Mouse (Mus musculus): ENCODE measurements around the gene Cdipt. TPM values are rescaled to one million over a fixed set of nuclear protein-coding genes. Genes with fewer than 3 reads are reported as not detected.

The Cdipt gene
- polyA plus RNA-seq, 1 experiment from 2014 or later, result 67.4 TPM

- Histone ChIP-seq H3K4me1 (ENCODE audit: control insufficient read depth, insufficient read depth, low read length) (peaks cover 52% of the 10 kb centered on the region), H3K4me2 (no peak overlapping the region), H3K9ac (ENCODE audit: low read length) (peak overlapping the region; percentile 29; the same call in 1 of the 2 replicates), H3K9me3 (ENCODE audit: control insufficient read depth, low read length) (no peaks in the 10 kb centered on the region), H3K27me3 (ENCODE audit: control insufficient read depth, insufficient read depth, low read length) (no peaks in the 10 kb centered on the region), H3K27ac (ENCODE audit: low read depth, low read length) (no peak overlapping the region), H3K4me3 (ENCODE audit: low read depth, low read length) (no peak overlapping the region), H3K36me3 (ENCODE audit: control insufficient read depth, insufficient read depth, low read length) (peaks cover 13% of the 10 kb centered on the region)
- ATAC-seq (ENCODE audit: low FRiP score) (no peak), DNase-seq (ENCODE audit: low spot score, missing footprints) (no peak)
- WGBS, result 83% methylated on average over 15 of the region's 15 CpGs
Observed at GRCm38 (mm10) chr7:127018416-127019305, 42.9 kb downstream of the Cdipt start.

- no peaks in the 10 kb centered on the region for H3K27me3 ChIP-seq (ENCODE audit: control insufficient read depth, insufficient read depth, low read length)
- H3K9ac ChIP-seq (ENCODE audit: low read length), result peak overlapping the region; percentile 79; the same call in 1 of the 2 replicates
- no peak for DNase-seq (ENCODE audit: low spot score, missing footprints)
- ATAC-seq (ENCODE audit: low FRiP score), result no peak
- peaks cover 60% of the 10 kb centered on the region for H3K4me1 ChIP-seq (ENCODE audit: control insufficient read depth, insufficient read depth, low read length)
- H3K4me2 ChIP-seq, result peak overlapping the region; percentile 86; the same call in 1 of the 2 replicates
- WGBS, result 83% methylated on average over 14 of the region's 14 CpGs
- no peak overlapping the region for H3K4me3 ChIP-seq (ENCODE audit: low read depth, low read length)
- peaks cover 13% of the 10 kb centered on the region for H3K36me3 ChIP-seq (ENCODE audit: control insufficient read depth, insufficient read depth, low read length)
- H3K9me3 ChIP-seq (ENCODE audit: control insufficient read depth, low read length), result no peaks in the 10 kb centered on the region
- no peak overlapping the region for H3K27ac ChIP-seq (ENCODE audit: low read depth, low read length)
Observed at GRCm38 (mm10) chr7:127019306-127019960, 43.7 kb downstream of the Cdipt start.

GRCm38 (mm10) chr7:127020031-127020430 lies 44.3 kb downstream of the Cdipt start:
- Histone ChIP-seq H3K4me2 (peak overlapping the region; percentile 86), H3K4me3 (ENCODE audit: low read depth, low read length) (peak overlapping the region; percentile 44; the same call in 1 of the 2 replicates), H3K27me3 (ENCODE audit: control insufficient read depth, insufficient read depth, low read length) (no peaks in the 10 kb centered on the region), H3K36me3 (ENCODE audit: control insufficient read depth, insufficient read depth, low read length) (peaks cover 16% of the 10 kb centered on the region), H3K9me3 (ENCODE audit: control insufficient read depth, low read length) (no peaks in the 10 kb centered on the region), H3K9ac (ENCODE audit: low read length) (peak overlapping the region; percentile 79), H3K4me1 (ENCODE audit: control insufficient read depth, insufficient read depth, low read length) (peaks cover 64% of the 10 kb centered on the region), H3K27ac (ENCODE audit: low read depth, low read length) (no peak overlapping the region)
- no peak for DNase-seq (ENCODE audit: low spot score, missing footprints)
- WGBS, result 55% methylated on average over 3 of the region's 3 CpGs
- ATAC-seq (ENCODE audit: low FRiP score), result no peak

GRCm38 (mm10) chr7:127020491-127020890 lies 44.8 kb downstream of the Cdipt start:
- 25% methylated on average over 5 of the region's 5 CpGs for WGBS
- Histone ChIP-seq H3K4me1 (ENCODE audit: control insufficient read depth, insufficient read depth, low read length) (peaks cover 64% of the 10 kb centered on the region), H3K9me3 (ENCODE audit: control insufficient read depth, low read length) (no peaks in the 10 kb centered on the region), H3K36me3 (ENCODE audit: control insufficient read depth, insufficient read depth, low read length) (peaks cover 15% of the 10 kb centered on the region), H3K27ac (ENCODE audit: low read depth, low read length) (peak overlapping the region; percentile 72), H3K27me3 (ENCODE audit: control insufficient read depth, insufficient read depth, low read length) (no peaks in the 10 kb centered on the region), H3K9ac (ENCODE audit: low read length) (peak overlapping the region; percentile 79), H3K4me3 (ENCODE audit: low read depth, low read length) (peak overlapping the region; percentile 44), H3K4me2 (peak overlapping the region; percentile 86)
- DNase-seq (ENCODE audit: low spot score, missing footprints) (no peak), ATAC-seq (ENCODE audit: low FRiP score) (no peak)

- WGBS, result under 1% methylated on average over 35 of the region's 37 CpGs
- peaks cover 12% of the 10 kb centered on the region for H3K36me3 ChIP-seq (ENCODE audit: control insufficient read depth, insufficient read depth, low read length)
- H3K9me3 ChIP-seq (ENCODE audit: control insufficient read depth, low read length), result no peaks in the 10 kb centered on the region
- peak within 1 kb of the TSS; percentile 44 for H3K4me3 ChIP-seq (ENCODE audit: low read depth, low read length)
- ATAC-seq (ENCODE audit: low FRiP score), result peak; percentile 34
- no peaks in the 10 kb centered on the region for H3K27me3 ChIP-seq (ENCODE audit: control insufficient read depth, insufficient read depth, low read length)
- H3K4me2 ChIP-seq, result peak within 1 kb of the TSS; percentile 86
- peak; percentile 95 for DNase-seq (ENCODE audit: low spot score, missing footprints)
- peaks cover 58% of the 10 kb centered on the region for H3K4me1 ChIP-seq (ENCODE audit: control insufficient read depth, insufficient read depth, low read length)
- H3K27ac ChIP-seq (ENCODE audit: low read depth, low read length), result peak within 1 kb of the TSS; percentile 72
- peak within 1 kb of the TSS; percentile 79 for H3K9ac ChIP-seq (ENCODE audit: low read length)
Observed at GRCm38 (mm10) chr7:127020901-127021562, 45.3 kb downstream of the Cdipt start, which contains the start of the genes Gm42742 and Prrt2. Gm42742 (minus strand) TSS chr7:127021097. Prrt2 (minus strand) TSS chr7:127021211.

- Histone ChIP-seq H3K9ac (ENCODE audit: low read length) (peak overlapping the region; percentile 79), H3K9me3 (ENCODE audit: control insufficient read depth, low read length) (no peaks in the 10 kb centered on the region), H3K4me3 (ENCODE audit: low read depth, low read length) (peak overlapping the region; percentile 44), H3K27me3 (ENCODE audit: control insufficient read depth, insufficient read depth, low read length) (no peaks in the 10 kb centered on the region), H3K4me1 (ENCODE audit: control insufficient read depth, insufficient read depth, low read length) (peaks cover 58% of the 10 kb centered on the region), H3K27ac (ENCODE audit: low read depth, low read length) (peak overlapping the region; percentile 72), H3K36me3 (ENCODE audit: control insufficient read depth, insufficient read depth, low read length) (peaks cover 12% of the 10 kb centered on the region), H3K4me2 (peak overlapping the region; percentile 86)
- 39% methylated on average over 5 of the region's 5 CpGs for WGBS
- DNase-seq (ENCODE audit: low spot score, missing footprints), result no peak
- ATAC-seq (ENCODE audit: low FRiP score), result no peak
Observed at GRCm38 (mm10) chr7:127021563-127022527, 46.1 kb downstream of the Cdipt start.

GRCm38 (mm10) chr7:127022528-127023271 lies 47.0 kb downstream of the Cdipt start:
- H3K36me3 ChIP-seq (ENCODE audit: control insufficient read depth, insufficient read depth, low read length), result peaks cover 12% of the 10 kb centered on the region
- H3K4me2 ChIP-seq, result peak overlapping the region; percentile 20
- no peak for DNase-seq (ENCODE audit: low spot score, missing footprints)
- ATAC-seq (ENCODE audit: low FRiP score), result no peak
- 77% methylated on average over 7 of the region's 7 CpGs for WGBS
- peak overlapping the region; percentile 40; the same call in 1 of the 2 replicates for H3K27ac ChIP-seq (ENCODE audit: low read depth, low read length)
- H3K9ac ChIP-seq (ENCODE audit: low read length), result no peak overlapping the region; the same call in 1 of the 2 replicates
- no peaks in the 10 kb centered on the region for H3K27me3 ChIP-seq (ENCODE audit: control insufficient read depth, insufficient read depth, low read length)
- peaks cover 60% of the 10 kb centered on the region for H3K4me1 ChIP-seq (ENCODE audit: control insufficient read depth, insufficient read depth, low read length)
- no peaks in the 10 kb centered on the region for H3K9me3 ChIP-seq (ENCODE audit: control insufficient read depth, low read length)
- no peak overlapping the region; the same call in 1 of the 2 replicates for H3K4me3 ChIP-seq (ENCODE audit: low read depth, low read length)
